Mouse (Mus musculus) ES-E14 (cell line): ENCODE results near the gene Nsun7. TPM values are rescaled to one million over a fixed set of nuclear protein-coding genes. Genes with fewer than 3 reads are reported as not detected.

Experiments used
- DNase-seq: peaks from one replicate; pipeline ENCODE4 v3.0.0-alpha.2; 2013; ENCODE audit warnings: low read depth, low spot score
- H3K27ac ChIP-seq: 2 replicates; pipeline ENCODE4 v1.5.1; 2012; ENCODE audit warnings: low read depth, mild to moderate bottlenecking, low read length, moderate library complexity, mixed read lengths; ENCODE audit not compliant: poor library complexity, insufficient read depth, severe bottlenecking
- H3K36me3 ChIP-seq: 2 replicates; pipeline ENCODE4 v1.6.1; 2012; ENCODE audit warnings: mild to moderate bottlenecking, low read length, moderate library complexity, mixed read lengths; ENCODE audit not compliant: control insufficient read depth, poor library complexity, insufficient read depth, severe bottlenecking
- H3K4me1 ChIP-seq, 2 experiments: fragments of 150-350 bp in 1 of 2; sonication (generic) in 1 of 2; 2 replicates each; pipeline ENCODE4 v1.6.1; 2012; ENCODE audit warnings: low read length in 2 of 2, mild to moderate bottlenecking in 1 of 2, mixed read lengths in 1 of 2; ENCODE audit not compliant: control insufficient read depth in 2 of 2, insufficient read depth in 2 of 2, poor library complexity in 1 of 2
- H3K4me3 ChIP-seq, 2 experiments: fragments of 150-350 bp in 1 of 2; sonication (generic) in 1 of 2; 2 replicates each; pipeline ENCODE4 v1.5.1; 2012; ENCODE audit warnings: low read length in 2 of 2, low read depth in 1 of 2, mild to moderate bottlenecking in 1 of 2, mixed read lengths in 1 of 2; ENCODE audit not compliant: insufficient read depth in 1 of 2, poor library complexity in 1 of 2, severe bottlenecking in 1 of 2
- H3K9ac ChIP-seq: 2 replicates; pipeline ENCODE4 v1.6.1; 2012; ENCODE audit warnings: low read depth, mild to moderate bottlenecking, low read length, mixed read lengths; ENCODE audit not compliant: poor library complexity, insufficient read depth, severe bottlenecking
- H3K9me3 ChIP-seq: fragments of 150-350 bp; sonication (generic); 2 replicates; pipeline ENCODE4 v1.6.1; 2012; ENCODE audit warnings: low read depth, mild to moderate bottlenecking, low read length; ENCODE audit not compliant: control insufficient read depth, insufficient read depth
- CHD2 ChIP-seq: IDR thresholded peaks from 2 replicates; pipeline ENCODE4 v1.6.1; 2014; ENCODE audit warnings: mild to moderate bottlenecking, low read depth, low read length, inconsistent platforms
- HCFC1 ChIP-seq: IDR thresholded peaks from 2 replicates; pipeline ENCODE4 v1.6.1; 2012; ENCODE audit warnings: low read length, inconsistent platforms, borderline replicate concordance; ENCODE audit not compliant: insufficient read depth
- MAFK ChIP-seq: IDR thresholded peaks from 2 replicates; pipeline ENCODE4 v1.6.1; 2014; ENCODE audit warnings: mild to moderate bottlenecking, low read depth, low read length, inconsistent platforms; ENCODE audit not compliant: insufficient read depth
- ZC3H11A ChIP-seq: IDR thresholded peaks from 2 replicates; pipeline ENCODE4 v1.6.1; 2012; ENCODE audit warnings: low read depth, mild to moderate bottlenecking, inconsistent platforms, low read length, borderline replicate concordance
- ZNF384 ChIP-seq: IDR thresholded peaks from 2 replicates; pipeline ENCODE4 v1.6.1; 2012; ENCODE audit warnings: low read depth, low read length, inconsistent platforms
- in situ Hi-C, 2 experiments: fragments of 600-800 bp; cut with MboI; formaldehyde crosslinking; loops; one replicate each; pipeline ENCODE4 v1.15.1; 2025; ENCODE audit warnings: low sequenced_read_pairs in 2 of 2, inconsistent platforms in 1 of 2; ENCODE audit not compliant: unreplicated experiment in 2 of 2
- total RNA-seq: library from RNA; depleted of rRNA; stranded (reverse); fragments of 300-350 nt; gene quantifications from 2 replicates; pipeline ENCODE4 v1.2.3, GENCODE M21; 2012

Gene Nsun7
- total RNA-seq, 1 experiment, result 0.04 TPM

DNA sequence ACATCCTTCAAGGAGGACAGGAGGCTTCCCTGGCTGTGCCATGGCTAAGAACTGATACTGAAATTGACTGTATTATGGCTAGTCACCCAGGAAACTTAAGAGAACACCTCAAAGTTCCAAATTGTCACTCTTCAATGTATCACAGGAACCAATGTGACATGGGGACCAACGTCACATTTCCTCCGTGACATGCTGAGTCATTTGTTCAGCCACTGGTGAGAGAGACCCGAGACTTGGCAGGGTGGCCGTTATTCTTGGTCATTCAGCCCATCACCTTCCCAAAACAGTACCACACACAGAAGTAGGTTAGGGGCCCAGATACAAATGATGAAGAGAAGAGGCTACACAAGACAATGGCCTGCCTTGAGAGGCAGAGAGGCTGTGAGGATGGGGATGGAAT lies 63.4 kb downstream of the Nsun7 start:
- Histone ChIP-seq H3K36me3 (no peaks in the 10 kb centered on the region), H3K9me3 (no peaks in the 10 kb centered on the region), H3K4me3 (no peak overlapping the region), H3K27ac (no peak overlapping the region), H3K9ac (no peak overlapping the region), H3K4me1 (0 out of 4 replicates have a peak, but pooled peaks cover 0 to 3% of the 10 kb centered on the region in 2 experiments)
- in situ Hi-C loops, result no loop called here
- no peak for DNase-seq
- TF ChIP-seq ZNF384, result no peak
- TF ChIP-seq CHD2, result no peak
- TF ChIP-seq HCFC1, result no peak
- no peak for TF ChIP-seq ZC3H11A
- TF ChIP-seq MAFK, result no peak

DNA sequence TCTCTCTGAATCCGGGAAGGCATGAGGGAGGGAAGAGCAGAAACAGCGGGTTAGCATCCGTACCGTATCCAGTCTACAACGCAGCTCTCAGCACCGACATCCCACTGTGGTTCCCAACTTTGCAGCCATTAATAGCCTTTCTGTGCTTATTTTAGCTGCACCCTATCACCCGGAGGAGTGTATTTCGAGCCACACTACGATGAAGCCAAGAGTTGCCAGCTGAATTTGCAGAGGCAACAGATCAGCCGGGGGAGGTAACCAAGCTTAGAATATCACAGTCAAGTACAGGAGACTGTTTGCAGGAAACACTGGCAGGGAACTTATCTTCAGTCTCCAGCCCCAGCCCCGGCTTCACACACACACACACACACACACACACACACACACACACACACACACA lies 63.9 kb downstream of the Nsun7 start:
- in situ Hi-C loops, result no loop called here
- Histone ChIP-seq H3K27ac (no peak overlapping the region), H3K36me3 (no peaks in the 10 kb centered on the region), H3K9ac (no peak overlapping the region), H3K4me1 (peaks cover 0 to 5% of the 10 kb centered on the region in 2 experiments; a peak in 1 of 4 replicates), H3K4me3 (no peak overlapping the region), H3K9me3 (no peaks in the 10 kb centered on the region)
- TF ChIP-seq HCFC1, result no peak
- TF ChIP-seq CHD2, result no peak
- TF ChIP-seq MAFK, result no peak
- DNase-seq, result no peak

DNA sequence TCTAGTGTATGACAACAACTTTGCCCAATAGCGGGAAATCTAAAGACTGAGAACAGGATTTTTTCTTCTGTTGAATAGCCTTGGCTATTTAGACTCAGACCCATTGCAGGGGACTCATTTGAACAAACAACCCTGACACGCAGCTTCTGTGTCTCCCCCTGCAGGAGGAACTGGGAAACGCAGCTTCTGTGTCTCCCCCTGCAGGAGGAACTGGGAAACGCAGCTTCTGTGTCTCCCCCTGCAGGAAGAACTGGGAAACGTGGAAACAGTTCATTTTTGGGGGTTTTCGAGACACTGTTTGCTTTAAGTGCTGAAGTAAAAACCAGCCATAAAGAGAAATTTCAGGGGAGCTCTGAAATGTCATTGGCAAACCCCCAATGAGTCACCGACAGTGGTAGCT lies 66.7 kb downstream of the Nsun7 start:
- TF ChIP-seq HCFC1 (no peak), ZNF384 (peak; percentile 54; the same call in 1 of the 2 replicates)
- H3K9ac ChIP-seq, result no peak overlapping the region
- no peaks in the 10 kb centered on the region for H3K36me3 ChIP-seq
- H3K4me3 ChIP-seq, result no peak overlapping the region
- H3K4me1 ChIP-seq, result peaks cover 0 to 2% of the 10 kb centered on the region in 2 experiments; a peak in 1 of 4 replicates
- DNase-seq, result no peak
- in situ Hi-C loops, result no loop called here
- H3K9me3 ChIP-seq, result no peaks in the 10 kb centered on the region
- no peak overlapping the region for H3K27ac ChIP-seq

DNA sequence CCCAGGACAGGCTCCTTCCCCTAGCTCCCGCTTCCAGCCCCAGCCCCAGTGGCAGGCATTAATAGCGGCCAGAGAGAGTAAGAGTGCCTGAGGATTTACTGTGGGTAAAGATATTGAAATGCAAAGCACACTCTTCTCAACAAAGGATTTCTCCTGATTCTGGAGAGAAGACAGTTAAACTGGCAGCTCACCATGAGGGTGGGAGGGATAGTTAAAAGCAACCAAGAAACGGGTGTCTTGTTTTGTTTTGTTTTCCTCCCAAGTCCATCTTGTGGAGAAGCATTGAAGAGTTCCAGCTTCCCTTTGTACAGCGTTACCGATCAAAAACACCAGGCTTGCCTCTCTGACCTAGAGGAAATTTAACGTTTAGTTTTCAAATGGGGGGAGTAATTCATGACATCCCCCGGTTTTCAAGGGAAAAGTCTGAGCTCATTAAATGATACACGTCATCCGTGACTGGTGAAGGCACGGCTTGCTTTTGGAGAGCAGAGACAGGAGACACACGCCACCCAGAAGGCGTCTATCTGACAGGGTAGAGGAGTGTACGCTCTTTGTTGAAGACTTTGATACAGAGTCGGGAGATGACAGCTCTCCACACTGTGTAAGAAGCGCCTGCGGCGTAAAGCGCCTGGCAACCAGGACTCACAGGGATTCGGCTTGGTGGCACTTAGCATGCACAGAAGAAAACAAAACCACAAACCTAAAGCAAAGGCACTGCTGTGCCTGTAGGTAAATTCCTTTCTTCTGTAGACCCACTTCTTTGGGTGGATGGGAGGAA lies 68.4 kb downstream of the Nsun7 start:
- no peak for DNase-seq
- Histone ChIP-seq H3K36me3 (no peaks in the 10 kb centered on the region), H3K9ac (no peak overlapping the region), H3K4me1 (peaks cover 0 to 2% of the 10 kb centered on the region in 2 experiments; a peak in 1 of 4 replicates), H3K27ac (no peak overlapping the region), H3K4me3 (no peak overlapping the region), H3K9me3 (no peaks in the 10 kb centered on the region)
- in situ Hi-C loops, result no loop called here
- TF ChIP-seq MAFK (no peak), HCFC1 (no peak), ZC3H11A (no peak), CHD2 (no peak), ZNF384 (no peak)
